Mouse (Mus musculus) spleen, embryonic (tissue): ENCODE measurements around the gene Prkcb.

ENCODE experiments used
- CTCF ChIA-PET: fragments of 350-600 bp; sonication (Branson Sonifier 250); formaldehyde crosslinking; loops from one replicate; lab custom pipeline; 2022; lab: Charles Lee

The Prkcb gene

GRCm38 (mm10) chr7:122288605-122289242 lies at the start of gene Prkcb:
Prkcb (plus strand) TSS chr7:122288751.
- CTCF ChIA-PET: no interaction called here

GRCm38 (mm10) chr7:122238939-122239338 lies 49.6 kb upstream of the Prkcb start:
- CTCF ChIA-PET: no interaction called here

- CTCF ChIA-PET: interaction anchor here (0.8 kb wide), 1 partner anchor 50 kb away, joined by 3 read pairs; no protein-coding TSS in a partner anchor
Measured at GRCm38 (mm10) chr7:122240413-122241119, 48.0 kb upstream of the Prkcb start.

GRCm38 (mm10) chr7:122242260-122242659 lies 46.3 kb upstream of the Prkcb start:
- CTCF ChIA-PET: interaction anchor here (0.5 to 1.0 kb wide), 2 partner anchors 13 to 224 kb away, joined by 4 to 5 read pairs; no protein-coding TSS in a partner anchor

GRCm38 (mm10) chr7:122242744-122243143 lies 45.8 kb upstream of the Prkcb start:
- CTCF ChIA-PET: interaction anchor here (0.5 kb wide), 1 partner anchor 12 kb away, joined by 5 read pairs; no protein-coding TSS in a partner anchor

- CTCF ChIA-PET: no interaction called here
Measured at GRCm38 (mm10) chr7:122244166-122244565, 44.4 kb upstream of the Prkcb start.

- CTCF ChIA-PET: no interaction called here
Measured at GRCm38 (mm10) chr7:122244584-122244983, 44.0 kb upstream of the Prkcb start.

- CTCF ChIA-PET: interaction anchor here (0.9 kb wide), 1 partner anchor 21 kb away, joined by 3 read pairs; no protein-coding TSS in a partner anchor
Measured at GRCm38 (mm10) chr7:122245976-122246375, 42.6 kb upstream of the Prkcb start.

- CTCF ChIA-PET: interaction anchor here (1.0 kb wide), 1 partner anchor 63 kb away, joined by 3 read pairs; no protein-coding TSS in a partner anchor
Measured at GRCm38 (mm10) chr7:122247254-122247864, 41.2 kb upstream of the Prkcb start.

- CTCF ChIA-PET: interaction anchor here (0.6 kb wide), 1 partner anchor 108 kb away, joined by 3 read pairs; no protein-coding TSS in a partner anchor
Measured at GRCm38 (mm10) chr7:122249321-122249821, 39.2 kb upstream of the Prkcb start.

GRCm38 (mm10) chr7:122251197-122252011 lies 37.1 kb upstream of the Prkcb start:
- CTCF ChIA-PET: interaction anchor here (0.7 to 1.4 kb wide), 4 partner anchors 9 to 209 kb away, joined by 3 to 5 read pairs (median 3); no protein-coding TSS in a partner anchor

- CTCF ChIA-PET: no interaction called here
Measured at GRCm38 (mm10) chr7:122256722-122257121, 31.8 kb upstream of the Prkcb start.

- CTCF ChIA-PET: interaction anchor here (0.6 to 0.8 kb wide), 4 partner anchors 83 to 274 kb away, joined by 3 to 6 read pairs (median 4); no protein-coding TSS in a partner anchor
Measured at GRCm38 (mm10) chr7:122258521-122258920, 30.0 kb upstream of the Prkcb start.

- CTCF ChIA-PET: interaction anchor here (0.6 to 1.4 kb wide), 2 partner anchors 9 to 206 kb away, joined by 5 to 9 read pairs; no protein-coding TSS in a partner anchor
Measured at GRCm38 (mm10) chr7:122260055-122260602, 28.4 kb upstream of the Prkcb start.

GRCm38 (mm10) chr7:122268983-122269486 lies 19.5 kb upstream of the Prkcb start:
- CTCF ChIA-PET: no interaction called here

- CTCF ChIA-PET: no interaction called here
Measured at GRCm38 (mm10) chr7:122272334-122272733, 16.2 kb upstream of the Prkcb start.

- CTCF ChIA-PET: interaction anchor here (0.5 to 0.6 kb wide), 2 partner anchors 103 to 291 kb away, joined by 3 read pairs; no protein-coding TSS in a partner anchor
Measured at GRCm38 (mm10) chr7:122279580-122279979, 9.0 kb upstream of the Prkcb start.

GRCm38 (mm10) chr7:122280334-122280733 lies 8.2 kb upstream of the Prkcb start:
- CTCF ChIA-PET: no interaction called here

GRCm38 (mm10) chr7:122282584-122282983 lies 6.0 kb upstream of the Prkcb start:
- CTCF ChIA-PET: interaction anchor here (0.6 to 0.7 kb wide), 2 partner anchors 14 to 32 kb away, joined by 3 to 8 read pairs; no protein-coding TSS in a partner anchor

- CTCF ChIA-PET: no interaction called here
Measured at GRCm38 (mm10) chr7:122287217-122287616, 1.3 kb upstream of the Prkcb start.
